In the genomic region with DNA sequence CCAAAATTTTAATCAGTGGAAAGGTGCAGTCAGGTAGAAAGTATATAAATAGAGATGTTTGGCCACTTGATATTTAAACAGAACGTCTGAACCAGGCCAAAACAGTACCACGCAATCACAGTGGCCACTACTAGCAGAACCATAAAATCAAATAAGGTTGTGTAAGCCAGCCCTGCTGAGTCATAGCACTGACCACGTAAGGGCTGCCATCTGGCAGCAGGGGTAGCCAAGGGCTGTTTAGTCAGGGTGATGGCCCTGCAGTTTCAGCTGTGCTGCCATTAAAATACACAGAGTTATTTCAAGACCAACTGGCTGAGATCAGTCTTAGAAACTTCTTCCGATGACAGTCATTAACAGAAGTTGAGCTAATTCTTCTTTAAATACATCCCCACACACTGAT, we compare ENCODE assay signal across 1 mouse cellular context.
TF ChIP-seq lines count a peak whose summit lies in the region.

No protein-coding gene starts in this region.

TF ChIP-seq in myocyte, 11 proteins besides CTCF, POLR2A, EP300 and RAD21 (continued from another document):
- TF ChIP-seq TCF3 (IDR thresholded peaks at IDR 0.05; ENCODE audit: insufficient read length, low read depth) (peak; percentile 55), TCF12 (IDR thresholded peaks at IDR 0.05; ENCODE audit: insufficient read depth, poor library complexity, severe bottlenecking) (peak; percentile 59), MYOD1 (IDR thresholded peaks at IDR 0.05; ENCODE audit: control insufficient read depth in 1 of 3, insufficient read length in 2 of 3, low read depth in 2 of 3) (peak; percentile 75 to 93 (median 92)), USF1 (IDR thresholded peaks at IDR 0.05; ENCODE audit: low read depth) (no peak), POLR2AphosphoS2 (IDR thresholded peaks at IDR 0.05; ENCODE audit: insufficient read length, low read depth) (no peak), SRF (IDR thresholded peaks at IDR 0.05; ENCODE audit: control insufficient read depth, insufficient read length, low read depth) (peak; percentile 36)
TF ChIP-seq in myocyte: peak in this region for 6.
